Mouse (Mus musculus) liver, embryonic 14.5 days (tissue): Measurements from ENCODE around the gene 1190002N15Rik.

Source experiments
- CTCF ChIP-seq: IDR thresholded peaks from 2 replicates; pipeline ENCODE4 v1.5.1; 2016; ENCODE audit warnings: antibody characterized with exemption, low read depth, control low read depth
- EP300 ChIP-seq: IDR thresholded peaks from 2 replicates; pipeline ENCODE4 v1.6.1; 2016; ENCODE audit warnings: antibody characterized with exemption, low read depth

DNA sequence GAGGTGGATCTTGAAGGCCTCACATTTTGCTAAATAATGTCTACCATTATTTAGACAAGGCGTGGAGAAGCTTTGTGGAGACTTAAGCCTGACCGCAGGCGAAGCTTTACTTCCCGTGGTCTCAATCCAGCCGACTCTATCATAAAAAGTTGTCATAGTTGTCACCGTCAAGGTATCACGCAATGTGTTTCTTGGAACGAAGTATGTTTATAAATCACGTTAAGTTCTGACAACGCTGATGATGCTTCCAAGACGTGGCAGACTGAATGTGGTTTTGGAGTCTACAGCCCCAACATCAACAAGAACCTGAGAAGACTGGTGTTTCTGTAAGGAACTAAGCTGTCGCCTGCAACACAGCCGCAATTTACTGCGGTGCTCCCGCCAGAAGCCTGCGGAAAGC lies 56.8 kb downstream of the 1190002N15Rik start:
- TF ChIP-seq CTCF, result no peak
- no peak for TF ChIP-seq EP300
